Mouse (Mus musculus) thymus, postnatal 0 days (tissue): ENCODE data around the gene Elof1. TPM values are rescaled to one million over a fixed set of nuclear protein-coding genes. Genes with fewer than 3 reads are reported as not detected.
"Not testable (repeated sequence)": the region's sequence is repeated elsewhere in the genome, so short reads cannot be mapped to it uniquely, and the experiment has no call there.

Source experiments
- DNase-seq: peaks from one replicate; pipeline ENCODE4 v3.0.0-alpha.2; 2015; ENCODE audit warnings: low spot score
- polyA plus RNA-seq: library from polyadenylated mRNA; unstranded; fragments of >200 nt; fragmentation: Nextera tagmentation; extraction: Ambion mirVana; gene quantifications from 2 replicates; pipeline ENCODE4 v1.2.1, GENCODE M21; 2015

Elof1 gene
- polyA plus RNA-seq, result 174 and 178 TPM in 2 replicates

DNA sequence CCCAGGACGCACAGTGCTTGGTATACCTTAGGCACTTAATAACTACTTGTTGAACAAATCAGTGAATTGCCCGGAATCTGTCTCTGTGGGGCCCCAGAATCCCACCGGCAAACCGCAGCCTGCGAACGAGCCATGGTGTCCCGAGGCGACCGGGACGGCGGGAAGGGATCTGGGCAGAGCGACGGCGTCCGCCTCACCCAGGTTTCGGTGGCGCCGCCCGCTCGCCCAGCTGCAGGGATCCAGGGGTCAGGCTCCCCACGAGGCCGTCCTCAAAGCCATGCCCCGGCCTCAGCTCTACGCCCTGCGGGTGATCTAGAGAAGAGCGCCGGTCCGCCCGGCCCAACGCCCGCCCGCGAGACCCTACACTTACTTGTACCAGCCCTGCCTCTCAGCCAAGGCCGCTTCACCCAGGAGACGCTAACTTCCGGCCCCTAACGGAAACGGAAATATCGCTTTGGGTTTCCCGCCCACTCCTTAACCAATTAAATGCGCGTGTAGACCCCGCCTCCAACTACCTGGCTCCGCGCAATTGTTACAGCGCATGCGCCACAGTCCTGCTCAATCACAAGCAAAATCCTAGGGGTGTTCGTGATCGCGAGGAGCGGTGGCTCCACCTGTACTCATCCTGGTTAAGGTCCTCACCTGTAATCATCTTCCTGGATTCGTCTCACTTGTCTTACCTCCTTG lies at the start of gene Elof1:
Gene Elof1 (minus strand): TSS at position 433 of the 687 bp plus-strand sequence.
- peak; percentile 98 for DNase-seq

DNA sequence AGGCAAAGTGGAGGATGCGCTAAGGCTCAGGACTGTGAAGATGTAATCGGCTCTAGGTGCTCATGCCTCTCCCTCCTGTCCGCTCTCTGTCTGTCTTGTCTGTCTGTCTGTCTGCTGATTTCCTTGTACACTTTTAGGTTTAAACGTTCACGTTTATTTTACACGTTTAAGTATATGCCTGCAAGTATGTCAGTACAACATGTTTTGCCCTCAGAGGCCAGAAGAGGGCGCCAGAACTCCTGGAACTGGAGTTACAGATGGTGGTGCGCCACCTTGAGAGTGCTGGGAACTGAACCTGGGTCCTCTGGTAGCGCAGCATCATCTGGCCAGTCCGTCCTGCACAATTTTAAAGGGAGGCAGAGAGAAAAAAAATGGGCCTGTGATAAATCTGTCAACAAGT lies 49.7 kb upstream of the Elof1 start:
- DNase-seq, result no peak

DNA sequence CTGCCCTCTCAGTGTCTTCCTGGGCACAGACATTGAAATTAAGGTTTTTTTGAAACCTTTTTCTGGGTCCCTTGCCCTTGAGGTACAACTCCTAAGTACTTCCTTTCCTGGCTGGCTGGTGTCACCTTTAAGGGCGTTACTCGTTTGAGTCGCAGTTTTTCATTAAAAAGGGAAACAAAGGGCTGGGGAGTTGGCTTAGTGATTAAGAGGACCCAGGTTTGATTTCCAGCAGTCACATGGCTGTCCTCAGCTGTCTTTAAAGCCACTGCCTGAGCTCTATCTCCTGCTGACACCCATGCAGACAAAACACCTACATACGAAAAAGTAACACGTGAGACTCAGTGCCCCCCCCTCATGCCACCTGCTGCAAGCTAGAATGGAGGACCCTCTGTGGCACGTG lies 49.0 kb upstream of the Elof1 start:
- DNase-seq, result no peak

DNA sequence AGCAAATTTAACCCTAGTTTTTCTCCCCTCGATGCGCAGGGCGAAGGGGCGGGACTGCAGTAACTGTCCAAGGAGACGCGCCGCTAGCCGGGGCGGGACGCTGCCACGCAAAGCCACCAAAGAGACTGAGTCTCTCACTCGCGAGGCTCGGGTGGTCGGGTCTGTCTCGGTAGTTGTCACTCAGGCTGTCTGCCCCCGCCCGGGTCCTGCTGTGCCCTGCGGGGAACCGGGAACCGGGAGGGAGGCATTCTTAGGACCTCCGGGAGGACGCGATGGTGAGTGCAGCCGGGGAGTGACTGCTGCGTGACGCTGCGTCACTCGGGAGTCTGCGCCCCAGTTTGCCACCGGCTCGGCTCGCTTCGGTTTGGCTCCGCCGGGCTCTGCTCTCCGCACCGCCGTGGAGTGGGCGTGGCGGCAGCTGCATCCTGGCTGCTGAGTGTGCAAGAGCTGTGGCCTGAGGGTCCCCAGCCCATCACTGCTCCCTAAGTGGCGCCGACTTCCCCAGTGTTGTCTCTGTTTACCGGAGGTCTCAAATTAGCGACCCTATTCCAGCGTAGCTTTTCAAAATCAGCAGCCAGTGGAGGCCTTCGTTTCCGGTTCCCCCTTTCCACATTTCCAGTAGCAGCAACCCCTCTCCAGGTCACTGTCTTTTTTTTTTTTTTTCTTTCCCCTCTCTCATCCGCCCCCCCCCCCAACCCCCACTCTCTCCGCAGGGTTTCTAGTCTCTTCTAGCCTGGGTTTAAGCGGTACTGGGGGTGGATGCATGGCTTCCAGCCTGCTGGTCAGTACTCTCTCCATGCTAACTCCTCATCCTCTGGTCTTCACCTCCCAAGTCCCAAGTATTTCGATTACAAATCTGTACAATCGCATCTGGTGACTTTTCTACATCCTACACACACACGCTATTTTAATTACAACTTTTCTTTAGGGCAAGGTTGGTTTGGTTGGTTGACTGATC lies 48.0 kb upstream of the Elof1 start:
- DNase-seq, result peak; percentile 76

DNA sequence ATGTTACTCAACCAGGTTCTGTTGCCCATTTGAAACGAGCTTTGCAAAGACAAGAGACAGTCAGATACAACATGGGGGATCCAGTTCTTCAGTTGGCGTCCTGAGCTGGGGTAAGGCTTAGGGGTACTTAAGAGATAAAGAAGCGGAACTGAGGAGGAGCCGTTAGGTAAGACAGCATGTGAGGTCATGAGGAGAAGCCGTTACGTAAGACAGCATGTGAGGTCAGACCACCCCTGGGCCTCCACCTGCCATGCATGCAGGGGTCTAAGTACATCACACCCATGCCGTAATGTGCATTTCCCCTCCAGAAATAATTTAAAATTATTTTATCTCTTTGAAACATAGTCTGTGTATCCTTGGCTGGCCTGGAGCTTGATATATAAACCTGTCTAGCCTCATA lies 45.9 kb upstream of the Elof1 start:
- no peak for DNase-seq

DNA sequence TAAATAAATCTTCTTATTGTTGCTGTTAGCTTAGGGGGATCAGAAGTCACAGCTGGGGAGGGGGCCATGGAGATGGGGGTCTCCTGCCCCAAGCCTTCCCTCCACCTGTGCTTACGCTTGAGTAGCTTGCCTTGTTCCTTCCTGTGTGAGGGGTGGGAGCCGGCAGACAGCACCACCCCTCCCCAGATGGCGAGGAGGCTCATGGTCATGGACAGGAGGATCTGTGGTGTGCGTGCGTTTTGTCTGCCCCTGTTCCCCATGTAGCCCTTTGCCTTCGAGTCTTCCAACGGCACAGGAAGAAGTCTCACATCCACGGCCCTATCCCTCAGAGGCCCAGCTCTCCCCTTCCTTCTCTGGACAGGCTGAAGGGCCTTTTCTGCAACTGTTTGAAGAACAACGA lies 45.3 kb upstream of the Elof1 start:
- DNase-seq, result no peak

DNA sequence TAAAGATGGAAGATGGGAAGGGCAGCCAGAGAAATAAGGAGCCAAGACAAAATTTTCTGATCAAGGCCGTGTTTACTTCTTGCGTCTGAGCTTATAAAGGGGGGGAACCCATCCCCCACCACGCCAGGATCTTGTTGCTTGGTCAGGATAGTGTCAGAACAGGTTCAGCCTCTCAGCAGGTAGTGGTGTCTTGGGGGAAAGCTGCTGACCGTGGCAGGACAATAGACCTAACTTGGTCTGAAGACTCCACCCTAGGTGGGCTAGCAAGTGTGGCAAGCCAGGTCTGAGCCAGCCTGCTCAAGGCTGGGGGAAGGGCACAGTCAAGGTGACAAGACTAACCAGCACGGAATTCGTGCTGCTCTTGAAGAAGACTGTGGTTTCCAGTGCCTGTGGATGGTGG lies 44.3 kb upstream of the Elof1 start:
- DNase-seq, result no peak

DNA sequence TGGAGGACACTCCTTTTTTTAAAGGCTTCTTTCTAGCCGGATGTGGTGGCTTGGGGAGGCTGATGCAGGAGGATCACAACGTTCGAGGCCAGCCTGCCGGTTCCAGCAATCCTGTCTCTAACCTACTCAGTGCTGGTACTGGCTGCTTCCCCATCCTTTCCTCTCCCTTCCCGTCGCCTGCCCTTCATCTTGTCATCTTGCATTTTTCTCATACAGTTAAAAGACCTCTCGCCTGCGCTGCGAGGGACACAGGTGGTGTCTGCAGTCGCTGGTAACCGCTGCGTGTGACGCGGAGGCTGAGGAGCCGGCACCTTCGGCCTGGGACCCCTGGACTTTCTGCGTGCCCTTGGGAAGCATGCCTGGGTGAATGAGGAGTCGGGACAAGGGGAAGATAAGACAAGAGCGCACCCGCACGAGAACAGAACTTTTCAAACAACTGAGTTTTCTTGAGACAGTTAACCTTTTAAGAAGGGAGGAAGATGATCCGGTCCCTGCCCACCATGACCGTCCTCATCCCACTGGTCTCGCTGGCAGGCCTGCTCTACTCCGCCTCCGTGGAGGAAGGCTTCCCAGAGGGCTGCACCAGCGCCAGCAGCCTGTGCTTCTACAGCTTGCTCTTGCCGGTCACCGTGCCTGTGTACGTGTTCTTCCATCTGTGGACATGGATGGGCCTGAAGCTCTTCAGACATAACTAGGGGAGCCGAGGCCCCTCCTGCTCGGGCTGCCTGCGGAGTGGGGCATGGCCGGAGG lies 40.7 kb upstream of the Elof1 start:
- no peak for DNase-seq

DNA sequence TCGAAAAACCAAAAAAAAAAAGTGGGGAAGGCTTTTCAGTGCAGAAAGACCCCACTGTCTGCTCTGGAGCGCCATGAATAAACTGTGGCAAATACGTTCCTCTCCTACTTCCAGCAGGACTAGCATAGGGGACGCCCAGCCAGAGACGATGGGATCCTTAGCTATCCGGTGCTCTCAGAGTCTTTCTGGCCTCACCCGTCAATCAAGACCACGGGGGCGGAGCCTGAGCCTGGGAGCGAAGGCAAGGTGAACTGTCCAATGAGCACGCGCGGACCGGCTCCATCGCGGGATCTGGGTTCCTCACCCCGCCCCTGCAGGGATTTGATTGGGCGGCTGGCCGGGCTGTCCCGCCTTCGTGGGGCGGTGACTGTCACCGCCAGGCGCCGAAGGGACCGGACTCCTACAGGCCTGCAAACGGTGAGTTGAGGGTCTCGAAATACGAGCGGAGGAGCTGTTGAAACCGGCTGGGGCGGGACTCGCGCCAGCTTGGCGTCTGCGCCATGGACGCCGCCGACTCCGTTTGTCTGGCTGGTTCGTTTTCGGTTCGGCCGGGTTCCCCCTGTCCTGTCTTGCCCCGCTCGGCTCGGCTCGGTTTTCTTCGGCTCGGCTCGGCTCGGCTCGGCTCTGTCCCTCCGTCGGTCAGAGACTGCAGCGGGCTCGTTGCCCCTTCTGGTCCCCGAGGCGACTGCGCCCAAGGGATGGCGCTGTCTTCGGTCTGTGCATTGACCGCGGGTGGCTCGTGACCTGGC lies 39.7 kb upstream of the Elof1 start, which contains the start of gene Pigyl:
Gene Pigyl (plus strand): TSS at position 350 of the 749 bp plus-strand sequence.
- DNase-seq, result peak; percentile 98

DNA sequence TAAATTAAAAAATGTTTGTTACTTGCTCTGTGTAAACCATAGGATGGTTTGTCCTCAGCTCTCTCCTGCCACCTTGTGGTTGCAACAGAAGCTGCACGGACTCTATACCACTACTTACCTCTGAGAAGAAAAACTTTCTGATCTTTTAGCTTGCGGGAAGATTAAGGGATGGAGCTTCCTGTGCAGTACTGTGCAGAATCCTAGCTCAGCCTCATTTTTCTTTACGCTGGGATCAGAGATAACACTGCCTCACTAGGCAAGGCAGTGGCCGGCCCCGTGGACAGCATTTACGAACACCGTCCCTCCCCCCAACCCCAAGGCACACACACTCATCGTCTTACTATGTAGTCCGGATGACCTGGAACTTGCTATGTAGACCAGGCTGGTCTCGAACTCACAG lies 38.6 kb upstream of the Elof1 start:
- DNase-seq, result peak; percentile 86

DNA sequence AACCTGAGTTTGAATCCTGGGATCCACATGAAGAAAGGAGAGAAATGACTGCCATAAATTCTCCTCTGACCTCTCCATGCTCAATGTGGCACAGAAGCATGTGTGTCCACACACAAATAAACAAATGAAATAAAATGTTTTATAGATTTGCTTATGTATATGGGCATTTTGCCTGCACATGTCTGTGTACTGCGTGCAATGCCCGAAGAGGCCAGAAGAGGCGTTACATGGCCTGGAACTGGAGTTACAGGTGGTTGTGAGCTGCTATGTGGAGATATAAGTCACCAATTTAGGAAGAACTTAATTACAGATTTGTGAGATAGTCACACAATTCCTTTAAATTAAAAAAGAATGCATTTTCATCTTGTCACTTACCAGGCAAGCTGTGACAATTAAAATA lies 36.8 kb upstream of the Elof1 start:
- DNase-seq, result no peak

DNA sequence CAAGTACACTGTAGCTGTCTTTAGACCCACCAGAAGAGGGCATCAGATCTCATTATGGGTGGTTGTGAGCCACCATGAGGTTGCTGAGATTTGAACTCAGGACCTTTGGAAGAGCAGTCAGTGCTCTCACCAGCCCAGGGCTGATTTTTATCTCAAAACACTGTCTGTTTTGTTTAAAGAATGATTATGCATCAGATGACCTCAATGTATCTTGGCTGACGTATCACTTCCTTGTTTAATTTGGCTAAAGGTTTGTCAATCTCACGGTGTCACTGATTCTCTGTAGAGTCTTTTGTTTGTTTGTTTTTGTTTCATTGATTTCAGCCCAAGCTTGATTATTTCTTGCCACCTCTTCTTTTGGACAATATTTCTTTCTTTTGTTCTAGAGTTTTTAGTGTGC lies 34.0 kb upstream of the Elof1 start:
- DNase-seq, result no peak

DNA sequence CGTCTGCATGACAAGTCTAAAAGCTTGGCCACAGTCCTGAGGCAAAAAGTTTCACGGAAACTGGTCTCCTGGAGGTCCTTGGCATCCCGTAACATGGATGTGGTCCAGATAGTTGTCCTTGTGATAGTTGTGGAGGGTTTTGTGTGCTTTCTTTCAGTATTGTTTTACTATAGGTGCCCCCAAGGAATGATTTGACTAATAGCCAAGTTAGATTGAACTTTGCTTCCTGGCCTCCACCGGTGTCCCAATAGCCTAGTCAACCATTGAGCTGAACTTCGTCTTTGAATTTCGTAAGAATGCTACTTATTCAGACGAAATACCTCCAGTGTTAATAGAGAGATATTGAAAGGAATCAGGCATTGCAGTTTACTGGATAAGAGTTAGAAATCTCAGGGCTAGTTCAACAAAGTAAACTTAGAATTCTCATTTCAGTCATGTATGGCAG lies 33.3 kb upstream of the Elof1 start:
- DNase-seq, result not testable (repeated sequence)

DNA sequence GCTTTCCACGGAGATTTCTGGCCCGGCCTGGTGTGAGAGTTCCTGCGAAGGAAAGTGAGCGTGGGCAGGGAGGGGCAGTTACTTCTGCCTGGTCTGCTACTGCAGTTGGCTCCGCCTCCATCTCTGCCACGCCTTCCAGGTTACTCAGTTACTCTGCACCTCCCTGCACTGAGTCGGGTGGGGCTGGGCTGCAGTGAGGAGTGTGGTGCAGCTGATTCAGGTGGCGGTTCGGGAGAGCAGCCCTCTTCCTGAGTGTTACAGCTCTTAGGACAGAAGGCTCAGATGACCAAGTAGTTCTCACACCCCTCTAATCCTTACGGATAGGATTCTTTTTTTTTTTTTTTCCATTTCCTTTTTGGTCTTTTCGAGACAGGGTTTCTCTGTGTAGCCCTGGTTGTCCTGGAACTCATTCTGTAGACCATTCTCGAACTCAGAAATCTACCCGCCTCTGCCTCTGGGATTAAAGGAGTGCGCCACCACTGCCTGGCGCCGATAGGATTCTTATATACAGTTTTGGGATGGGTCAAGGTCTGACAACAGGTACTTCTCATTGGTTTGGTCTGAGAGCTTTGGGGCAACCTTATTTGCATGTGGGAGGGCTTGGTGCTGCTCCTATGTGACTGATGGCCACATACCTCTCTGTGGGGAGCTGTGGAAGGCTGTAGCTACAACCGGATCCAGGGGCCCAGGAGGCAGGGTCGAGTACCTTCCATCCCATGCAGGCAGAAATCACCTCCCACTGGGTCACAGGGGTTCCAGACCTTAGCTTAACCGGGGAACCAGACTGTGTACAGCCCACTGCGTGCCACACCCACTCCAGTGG lies 32.7 kb upstream of the Elof1 start:
- DNase-seq, result no peak

DNA sequence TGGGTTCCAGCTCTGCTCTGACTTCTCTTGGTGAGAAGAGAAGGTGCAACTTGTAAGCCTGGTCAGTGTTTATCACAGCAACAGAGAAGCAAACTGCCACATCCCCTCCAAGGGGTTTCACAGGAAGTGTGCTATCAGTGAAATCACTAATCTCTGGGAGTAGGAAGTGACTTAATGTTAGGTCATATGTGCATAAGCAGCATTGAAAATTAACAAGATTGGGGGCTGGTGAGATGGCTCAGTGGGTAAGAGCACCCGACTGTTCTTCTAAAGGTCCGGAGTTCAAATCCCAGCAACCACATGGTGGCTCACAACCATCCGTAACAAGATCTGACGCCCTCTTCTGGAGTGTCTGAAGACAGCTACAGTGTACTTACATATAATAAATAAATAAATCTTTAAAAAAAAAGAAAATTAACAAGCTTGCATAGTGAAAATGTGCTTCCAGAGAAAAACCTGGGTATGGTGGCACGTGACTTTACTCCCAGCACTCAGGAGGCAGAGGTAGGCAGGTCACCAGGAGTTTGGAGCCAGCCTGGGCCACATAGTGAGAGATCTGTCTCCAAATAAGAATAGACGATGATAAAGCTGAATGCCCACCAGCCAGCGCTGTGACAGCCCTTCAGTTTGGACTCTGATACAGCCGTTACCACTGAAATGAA lies 27.5 kb upstream of the Elof1 start:
- DNase-seq, result no peak

DNA sequence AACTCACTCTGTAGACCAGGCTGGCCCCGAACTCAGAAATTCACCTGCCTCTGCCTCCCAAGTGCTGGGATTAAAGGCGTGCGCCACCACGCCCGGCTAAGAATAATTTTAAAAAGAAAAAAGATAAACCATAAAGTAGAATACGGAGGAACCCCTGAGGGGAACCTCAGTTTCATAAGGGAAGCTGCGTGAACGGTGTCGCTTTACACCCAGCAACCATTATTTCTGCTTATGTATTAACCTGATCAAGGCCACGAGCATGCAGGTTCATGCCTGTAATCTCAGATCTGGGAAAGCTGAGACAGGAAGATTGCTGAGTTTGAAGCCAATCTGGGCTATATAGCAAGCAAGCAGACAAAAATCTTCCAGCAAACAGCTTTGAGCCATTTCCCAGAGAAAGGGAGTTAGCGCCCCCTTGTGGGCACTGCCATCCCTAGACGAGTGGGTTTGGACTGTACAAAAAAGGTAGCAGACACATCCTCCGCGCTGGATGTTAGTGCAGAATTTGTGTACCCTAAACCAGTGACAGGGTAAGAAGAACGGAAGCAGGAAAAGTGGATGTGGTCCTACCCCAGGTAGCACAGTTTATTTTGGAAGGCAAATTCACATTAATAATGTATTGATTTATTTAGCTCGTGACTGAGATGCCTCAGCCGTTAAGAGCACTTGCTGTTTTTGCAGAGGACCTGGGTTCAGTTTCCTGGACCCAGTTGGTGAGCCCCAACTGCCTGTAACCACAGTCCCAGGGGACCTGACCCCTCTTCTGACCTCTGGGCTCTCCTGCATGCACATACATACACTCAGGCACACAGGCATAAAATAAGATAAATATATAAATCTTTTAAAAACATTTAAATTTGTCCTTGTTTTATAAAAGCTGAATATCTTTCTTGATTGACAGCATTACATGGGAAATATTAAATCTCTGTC lies 26.4 kb upstream of the Elof1 start:
- DNase-seq, result peak; percentile 91

DNA sequence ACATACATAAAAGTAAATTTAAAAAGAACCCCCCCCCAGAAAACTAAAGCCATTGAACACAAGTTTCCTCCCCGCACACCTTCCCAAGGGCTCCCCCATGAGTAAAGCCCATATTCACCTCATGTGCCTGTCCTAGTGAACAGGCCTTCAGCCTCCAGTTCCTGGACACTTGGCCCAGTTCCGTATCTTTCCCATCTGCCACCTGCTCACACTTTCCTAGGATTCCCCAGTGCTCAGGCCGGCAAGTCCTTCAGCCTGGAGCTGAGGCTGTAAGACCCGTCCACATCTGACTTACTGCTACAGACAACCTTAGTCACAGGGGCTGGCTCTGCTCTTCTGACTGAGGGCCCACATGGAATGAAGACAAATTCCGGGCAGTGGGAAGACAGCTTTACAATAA lies 22.8 kb upstream of the Elof1 start:
- DNase-seq, result no peak

DNA sequence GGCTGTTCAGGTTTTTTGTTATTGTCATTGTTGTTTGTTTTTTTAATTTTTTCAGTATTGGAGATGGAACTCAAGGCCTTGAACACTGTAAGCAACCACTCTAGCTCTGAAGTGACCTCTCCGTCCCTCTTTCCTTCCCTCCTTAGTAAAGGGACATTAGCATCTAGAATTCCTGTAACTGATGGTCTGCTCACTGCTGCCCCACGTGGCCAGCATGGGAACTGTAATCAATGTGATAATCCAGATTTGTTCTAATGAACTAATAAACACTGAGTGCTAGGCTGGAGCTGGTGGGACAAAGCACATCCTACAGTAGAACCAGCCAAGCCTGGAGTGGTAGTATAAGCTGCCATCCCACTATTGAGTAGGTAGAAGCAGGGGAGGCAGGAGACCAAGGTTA lies 21.5 kb upstream of the Elof1 start:
- DNase-seq, result no peak
